Mouse (Mus musculus) adrenal gland, postnatal 14 days (tissue): Measurements from ENCODE around the gene Rps26. TPM values are rescaled to one million over a fixed set of nuclear protein-coding genes. Genes with fewer than 3 reads are reported as not detected.
A peak's percentile ranks its signal among the peaks of the same experiment; 100 is the strongest.

ENCODE experiments used
- DNase-seq: peaks from one replicate; pipeline ENCODE4 v3.0.0; 2021; ENCODE audit warnings: mixed read lengths
- total RNA-seq: library from RNA; stranded (reverse); gene quantifications from 2 replicates; pipeline ENCODE4 v1.2.3, GENCODE M21; 2021

Rps26 gene
- total RNA-seq, 1 experiment from 2014 or later, result 748 TPM

DNA sequence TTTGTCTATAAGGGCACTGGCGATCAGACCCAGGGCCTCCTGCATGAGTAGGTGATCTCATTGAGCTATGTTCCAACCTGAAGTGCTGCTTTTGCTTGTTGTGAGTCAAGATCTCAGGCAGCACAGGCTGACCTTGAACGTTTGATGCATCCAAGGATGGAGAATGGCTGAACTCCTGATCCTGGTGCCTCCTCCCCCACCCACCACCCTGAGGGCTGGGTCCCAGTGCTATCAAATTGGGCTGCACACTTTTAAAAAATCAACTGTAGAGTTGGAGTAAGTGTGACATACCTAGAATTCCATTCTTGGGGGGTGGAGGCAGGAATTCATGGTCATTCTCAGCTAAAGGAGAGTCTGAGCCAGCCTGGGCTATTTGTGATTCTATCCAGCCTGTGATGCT is 20.1 kb downstream of the Rps26 start:
- no peak for DNase-seq

DNA sequence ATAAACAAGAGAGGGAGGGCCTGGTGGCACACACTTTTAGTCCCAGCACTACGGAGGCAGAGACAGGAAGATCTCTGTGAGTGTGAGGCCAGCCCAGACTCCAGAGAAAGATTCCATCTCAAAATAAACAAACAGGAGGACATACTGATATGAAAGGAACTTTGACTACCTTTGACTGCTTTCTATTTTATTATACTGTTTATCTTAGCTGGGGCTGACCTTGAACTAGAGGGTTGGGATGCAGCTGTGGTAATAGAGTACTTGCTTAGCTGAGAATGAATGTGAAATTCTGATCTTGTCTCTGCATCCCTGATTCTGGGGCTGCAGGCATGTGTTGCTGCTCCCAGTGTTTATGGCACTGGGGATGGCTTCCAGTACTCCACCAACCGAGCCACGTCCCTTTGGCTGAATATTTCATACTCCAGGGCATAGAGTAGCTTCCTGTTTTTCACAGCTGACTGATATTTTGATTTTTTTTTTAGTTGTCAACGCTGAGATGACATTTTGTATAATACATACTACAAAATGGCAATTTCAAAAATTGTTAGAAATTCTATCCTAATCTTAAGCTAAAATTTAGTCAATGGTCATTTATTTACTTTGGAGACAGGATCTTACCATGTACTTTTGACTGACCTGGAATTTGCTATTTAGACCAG is 23.9 kb downstream of the Rps26 start:
- DNase-seq, result no peak

DNA sequence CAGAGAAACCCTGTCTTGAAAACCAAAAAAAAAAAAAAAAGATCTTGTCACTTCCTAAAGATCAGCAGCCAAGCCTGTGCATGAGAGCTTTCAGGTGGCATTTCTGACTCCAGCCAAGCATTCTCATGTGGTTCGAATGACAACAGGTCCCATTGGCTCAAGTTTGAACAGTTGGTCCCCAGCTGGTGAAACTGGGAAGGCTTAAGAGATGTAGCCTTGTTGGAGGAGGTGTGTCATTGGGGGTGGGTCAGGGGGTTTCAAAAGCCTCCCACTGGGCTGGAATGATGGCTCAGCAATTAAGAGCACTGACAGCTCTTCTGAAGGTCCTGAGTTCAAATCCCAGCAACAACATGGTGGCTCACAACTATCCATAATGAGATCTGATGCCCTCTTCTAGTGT is 25.0 kb downstream of the Rps26 start:
- no peak for DNase-seq

DNA sequence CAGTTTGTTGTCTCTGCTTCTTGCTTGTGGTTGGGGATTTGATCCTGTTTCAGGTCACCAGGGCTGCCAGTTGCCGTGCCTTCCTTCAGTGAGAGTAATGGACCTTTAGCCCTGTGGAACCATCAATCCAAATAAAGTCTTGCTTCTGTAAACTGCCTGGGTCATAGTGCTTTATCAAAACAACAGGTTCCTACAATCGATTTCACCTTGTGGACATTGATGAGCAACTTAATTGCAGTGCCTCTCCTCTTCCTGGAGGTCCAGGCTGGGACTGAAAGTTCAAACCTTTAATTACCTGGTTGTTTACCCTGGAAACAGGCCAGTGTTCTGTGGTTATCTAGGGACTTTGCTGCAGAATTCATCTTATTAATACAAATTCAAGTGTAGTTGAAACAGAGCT is 28.1 kb downstream of the Rps26 start:
- no peak for DNase-seq

DNA sequence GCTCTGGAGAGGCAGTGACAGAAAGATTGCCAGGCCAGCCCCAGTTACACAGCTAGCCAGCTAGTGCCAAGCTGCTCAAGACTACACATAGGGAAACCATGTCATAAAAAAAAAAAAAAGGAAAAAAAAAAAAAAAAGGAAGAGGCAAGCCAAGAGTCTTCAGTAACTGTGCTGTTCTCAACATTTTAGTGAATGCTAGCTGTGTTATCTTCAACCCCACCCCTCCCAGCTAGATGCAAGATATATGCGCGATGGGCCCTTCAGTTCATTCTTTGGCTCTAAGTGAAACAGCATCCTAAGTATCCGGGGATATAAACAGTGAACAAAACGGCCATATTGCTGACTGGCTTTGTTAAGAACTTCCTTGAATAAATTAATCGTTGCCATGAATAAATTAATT is 33.8 kb downstream of the Rps26 start:
- DNase-seq, result no peak

DNA sequence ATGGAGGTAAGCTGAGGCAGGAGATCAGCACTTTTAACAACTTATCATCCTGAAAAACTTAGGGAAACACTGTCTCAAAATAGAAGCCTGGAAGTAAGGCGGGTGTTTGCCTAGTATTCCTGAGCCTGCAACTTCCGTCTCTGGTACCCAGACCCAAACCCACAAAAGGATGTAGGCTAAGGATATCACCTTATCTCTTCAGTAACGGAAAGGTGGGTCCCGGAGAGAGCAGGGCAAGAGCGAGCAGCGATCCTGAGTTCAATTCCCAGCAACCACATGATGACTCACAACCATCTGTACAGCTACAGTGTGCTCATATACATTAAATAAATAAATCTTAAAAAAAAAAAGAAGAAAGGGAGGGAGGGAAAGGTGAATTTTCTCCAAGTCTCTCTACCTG is 35.1 kb downstream of the Rps26 start:
- no peak for DNase-seq

DNA sequence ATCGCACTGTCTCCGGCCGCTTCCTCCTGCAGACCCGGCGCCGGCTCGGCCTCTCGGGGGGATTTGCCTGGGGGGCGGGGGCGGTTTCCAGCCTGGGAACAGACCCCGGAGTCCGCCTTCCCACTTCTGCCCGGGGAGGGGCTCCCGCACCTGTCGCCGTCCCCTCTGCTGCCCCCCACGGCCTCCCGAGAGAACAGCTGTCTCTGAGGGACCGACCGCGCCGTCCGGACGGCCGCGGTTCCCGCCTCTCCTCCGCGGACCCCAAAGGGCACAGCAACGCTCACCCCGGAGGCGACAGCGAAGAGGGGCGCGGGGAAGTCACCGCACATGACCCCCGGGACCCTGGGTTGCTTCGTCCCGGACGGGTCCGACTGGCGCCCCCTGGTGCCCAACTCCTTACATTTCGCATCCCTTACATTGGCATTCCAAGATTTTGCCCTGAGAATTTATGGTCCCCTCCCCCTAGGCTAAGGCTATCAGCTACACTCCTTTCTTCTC is 36.3 kb downstream of the Rps26 start:
- DNase-seq, result peak; percentile 76

DNA sequence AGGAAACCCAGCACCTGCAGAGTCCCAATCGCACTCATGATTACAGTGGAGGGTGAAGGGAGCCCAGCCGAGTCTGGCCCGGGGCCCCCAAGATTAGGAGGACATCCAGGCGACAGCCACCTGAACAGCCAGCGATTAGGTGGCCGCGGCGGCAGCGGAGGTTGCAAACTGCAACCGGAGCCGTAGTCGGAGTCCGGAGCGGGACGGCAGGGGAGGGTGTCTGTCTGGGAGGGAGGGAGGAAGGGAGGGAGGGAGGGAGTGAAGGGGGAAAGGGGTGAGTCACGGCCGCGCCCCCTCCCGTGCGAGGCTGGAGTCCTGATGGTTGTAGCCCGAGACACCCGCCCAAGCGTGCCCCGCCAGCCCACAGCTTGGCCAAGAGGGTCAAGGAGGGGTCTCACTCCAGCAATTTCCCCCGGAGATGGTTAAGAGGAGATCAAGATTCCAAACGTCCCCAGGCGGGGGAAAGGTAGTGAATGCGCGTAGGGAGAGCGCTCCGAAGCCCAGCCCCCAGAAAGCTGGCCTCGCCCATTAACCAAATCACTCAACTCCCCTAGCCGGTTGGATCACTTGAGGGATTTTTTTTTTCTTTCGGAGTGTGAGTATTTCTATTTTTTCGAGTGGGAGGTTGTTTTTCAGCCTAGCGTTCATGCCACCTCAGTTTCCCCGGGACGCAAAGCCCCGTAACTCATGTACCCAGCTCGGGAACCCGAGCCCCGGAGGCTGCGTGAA is 36.9 kb downstream of the Rps26 start, which contains the start of gene Erbb3:
Gene Erbb3, minus strand, starts transcription at position 189 of the 729 bp plus-strand sequence.
- peak; percentile 73 for DNase-seq

DNA sequence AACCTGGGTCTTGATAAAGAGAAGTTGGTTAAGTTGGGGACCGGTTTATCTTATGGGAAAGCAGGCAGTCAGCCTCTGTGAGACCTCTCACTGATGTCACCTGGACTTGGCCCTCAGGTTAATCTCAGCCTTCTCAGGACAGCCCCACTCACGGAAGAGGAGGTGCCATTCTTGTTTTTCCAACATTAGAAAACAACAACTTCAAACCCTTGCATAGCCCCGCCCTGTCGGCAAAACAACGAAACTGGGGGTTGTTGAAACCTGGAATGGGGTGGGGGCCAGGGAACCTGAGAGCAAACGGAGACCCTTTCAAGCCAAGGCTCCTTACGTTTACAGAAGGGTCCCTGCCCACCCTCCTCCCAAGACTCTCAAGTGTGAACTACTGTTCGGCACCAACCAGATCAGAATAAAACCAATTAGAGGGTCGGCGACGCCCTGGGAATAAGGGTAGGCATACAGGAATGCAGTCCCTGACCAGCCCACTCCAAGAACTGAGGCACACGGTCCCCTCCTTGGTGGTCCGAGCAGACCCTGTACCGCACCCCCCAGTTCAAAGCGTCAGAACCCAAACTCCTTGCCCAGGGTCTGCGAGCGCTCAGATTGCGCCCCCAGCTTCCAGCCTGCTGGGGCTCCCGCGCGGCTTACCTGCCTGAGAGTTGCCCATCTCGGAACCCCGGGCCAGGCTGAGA is 37.6 kb downstream of the Rps26 start:
- no peak for DNase-seq

DNA sequence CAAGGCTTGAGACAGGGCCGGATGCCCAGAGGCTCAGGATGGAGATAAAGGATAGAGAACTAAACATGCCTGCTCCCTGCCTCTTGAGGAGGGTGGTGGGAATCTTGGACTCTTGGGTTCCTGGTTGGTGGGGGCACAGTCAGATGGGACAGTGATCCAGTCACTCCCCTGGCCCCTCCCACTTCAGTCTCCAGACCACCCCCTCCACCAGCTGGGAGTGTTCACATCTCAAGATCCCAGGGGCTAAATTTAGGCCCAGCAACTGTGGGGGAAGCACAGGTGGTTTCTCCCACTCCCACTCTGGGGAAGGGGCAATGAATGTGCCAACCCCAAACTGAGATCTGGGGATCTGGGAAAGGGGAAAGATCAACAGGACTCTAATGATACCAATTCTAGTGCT is 38.4 kb downstream of the Rps26 start:
- no peak for DNase-seq

DNA sequence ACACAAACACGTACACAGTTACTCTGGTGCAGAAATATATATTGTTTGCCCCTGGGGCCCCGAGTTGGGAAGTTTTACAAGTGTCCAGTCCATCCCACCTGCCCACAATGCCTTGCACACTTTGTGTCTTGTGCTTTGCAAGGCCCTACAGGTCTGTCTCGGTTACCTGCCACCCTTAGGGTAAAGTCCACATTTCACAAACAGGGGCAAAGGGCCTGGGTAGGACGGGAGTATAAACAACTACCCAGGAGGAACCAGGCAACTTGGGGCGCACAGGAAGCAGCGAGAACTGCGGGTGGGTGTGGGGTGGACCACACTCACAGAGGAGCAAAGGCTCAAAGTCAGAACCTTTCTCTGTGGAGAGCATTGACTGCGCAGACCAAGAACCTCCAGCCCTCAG is 38.9 kb downstream of the Rps26 start:
- DNase-seq, result no peak

DNA sequence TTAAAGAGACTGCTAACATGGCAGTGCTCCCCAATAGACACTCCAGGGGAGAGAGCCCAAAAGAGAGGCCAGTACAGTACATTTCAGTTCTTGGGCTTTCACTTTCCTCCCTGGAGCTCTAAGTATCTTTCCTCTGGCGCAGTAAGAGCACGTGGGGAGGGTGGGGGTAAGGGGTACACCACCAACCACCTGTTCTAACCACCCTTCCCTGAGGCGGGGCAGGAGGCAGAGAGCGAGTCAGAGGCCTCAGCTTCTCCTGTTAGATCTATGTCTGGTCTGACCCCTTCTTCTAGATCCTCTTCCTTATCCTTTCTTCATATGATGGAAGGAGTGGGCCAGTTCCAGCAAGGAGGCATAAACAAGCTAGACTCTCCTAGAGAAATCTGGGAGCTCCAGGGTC is 39.4 kb downstream of the Rps26 start:
- DNase-seq, result no peak

DNA sequence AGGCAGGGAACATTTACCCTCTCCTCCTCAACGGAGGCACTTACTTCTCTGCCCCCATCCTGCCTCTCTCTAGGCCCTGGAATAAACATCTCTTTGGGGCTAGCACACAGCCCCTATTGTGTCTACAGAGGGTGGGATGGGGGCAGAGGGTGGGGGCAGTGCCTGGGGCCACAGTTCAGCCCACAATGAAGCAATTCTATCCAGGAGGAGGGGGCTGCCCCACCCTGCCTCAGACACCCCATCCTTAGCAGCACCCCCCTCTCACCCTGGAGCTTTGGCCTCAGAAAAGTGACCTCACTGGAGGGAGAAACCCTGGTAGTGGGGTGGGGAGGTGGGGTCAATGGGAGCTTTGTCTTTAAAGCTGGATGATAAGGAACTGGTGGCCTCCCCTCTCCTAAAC is 40.0 kb downstream of the Rps26 start:
- DNase-seq, result no peak

DNA sequence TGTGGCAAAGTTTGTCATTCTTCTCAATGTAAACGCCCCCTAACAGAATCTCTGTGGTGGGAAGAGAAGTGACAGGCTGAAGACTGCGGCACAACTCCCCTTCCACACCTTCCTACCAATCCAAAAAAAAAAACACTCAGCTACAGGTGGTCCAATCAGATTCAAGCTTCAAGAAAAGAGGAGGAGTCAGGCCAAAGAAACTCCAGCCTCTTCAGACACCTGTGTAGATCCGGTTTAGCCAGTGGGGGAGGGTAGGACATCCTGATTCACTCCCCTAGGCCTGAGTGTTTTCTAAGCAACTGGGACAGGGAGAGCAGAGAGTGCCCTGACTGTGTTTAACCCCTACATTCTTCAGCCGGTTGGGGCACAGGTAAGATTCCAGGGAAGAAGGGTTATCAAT is 42.2 kb downstream of the Rps26 start:
- no peak for DNase-seq

DNA sequence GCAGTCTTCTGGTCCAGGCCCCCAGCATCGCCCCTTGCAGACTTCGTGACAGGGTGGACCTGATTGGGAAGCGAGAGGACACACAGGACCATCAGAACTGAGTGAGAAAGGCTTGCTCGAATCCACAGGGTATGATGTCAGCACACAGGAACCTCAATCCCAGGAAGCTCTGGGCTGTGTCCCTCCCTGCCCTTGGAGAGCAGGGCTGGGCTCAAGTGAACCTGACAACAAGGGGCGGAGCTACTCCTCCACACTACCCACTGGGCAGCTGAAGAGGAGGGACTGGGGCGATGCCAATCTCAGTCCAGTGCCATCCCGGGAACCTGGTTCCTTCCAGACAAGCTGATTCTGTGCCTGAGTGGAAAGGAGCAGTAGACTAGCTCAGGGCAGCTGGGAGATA is 42.9 kb downstream of the Rps26 start:
- peak; percentile 83 for DNase-seq

DNA sequence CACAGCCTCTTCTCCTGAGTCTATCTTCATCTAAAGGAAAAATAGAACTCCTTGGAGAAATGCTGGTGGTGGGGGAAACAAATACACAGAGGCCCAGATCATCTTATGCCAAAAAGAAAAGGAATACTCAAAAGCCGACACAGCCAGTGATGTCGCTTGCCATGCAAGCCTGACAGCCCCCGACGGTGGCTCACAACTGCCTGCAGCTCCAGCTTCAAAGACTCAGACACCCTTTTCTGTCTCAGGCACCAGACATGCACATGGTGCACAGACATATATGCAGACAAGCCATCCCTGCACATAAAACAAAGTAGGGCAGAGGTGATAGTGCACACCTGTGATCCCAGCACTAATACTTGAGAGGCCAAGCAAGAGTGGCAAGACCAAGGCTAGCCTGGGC is 46.8 kb downstream of the Rps26 start:
- DNase-seq, result no peak

DNA sequence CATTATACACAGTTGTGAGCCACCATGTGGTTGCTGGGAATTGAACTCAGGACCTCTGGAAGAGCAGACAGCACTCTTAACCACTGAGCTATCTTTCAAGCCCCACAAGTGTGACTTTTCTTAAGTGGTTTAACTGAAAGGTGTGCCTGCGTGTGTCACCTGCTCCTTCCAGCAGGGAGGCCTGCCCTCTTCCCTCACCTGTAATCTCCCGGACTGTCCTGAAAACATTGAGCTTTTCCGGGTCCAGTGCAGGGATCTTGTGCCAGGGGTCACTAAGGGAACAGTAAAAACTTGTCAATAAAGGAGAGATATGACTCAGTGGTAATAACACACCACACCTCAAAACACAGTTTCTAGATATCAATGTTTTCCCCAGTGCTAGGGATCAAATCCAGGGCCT is 47.2 kb downstream of the Rps26 start:
- DNase-seq, result no peak

DNA sequence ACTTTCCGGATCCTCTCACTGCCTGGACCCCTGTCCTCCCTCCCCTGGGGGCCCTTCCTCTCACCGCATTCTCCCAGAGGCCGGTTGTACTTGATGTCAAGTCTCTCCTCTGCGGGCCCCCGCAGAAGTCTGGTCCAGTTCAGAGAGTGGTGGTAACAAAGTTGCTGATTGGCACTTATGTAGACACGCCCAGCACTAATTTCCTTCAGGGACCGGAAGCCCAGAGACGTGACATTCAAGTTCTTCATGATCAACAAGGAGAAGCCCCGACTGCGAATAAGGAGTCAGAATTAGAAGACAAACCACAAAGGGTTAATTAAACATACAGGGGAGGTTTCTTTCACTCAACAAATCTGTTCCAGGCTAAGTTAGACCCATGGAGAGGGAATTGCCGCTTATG is 48.2 kb downstream of the Rps26 start:
- no peak for DNase-seq

DNA sequence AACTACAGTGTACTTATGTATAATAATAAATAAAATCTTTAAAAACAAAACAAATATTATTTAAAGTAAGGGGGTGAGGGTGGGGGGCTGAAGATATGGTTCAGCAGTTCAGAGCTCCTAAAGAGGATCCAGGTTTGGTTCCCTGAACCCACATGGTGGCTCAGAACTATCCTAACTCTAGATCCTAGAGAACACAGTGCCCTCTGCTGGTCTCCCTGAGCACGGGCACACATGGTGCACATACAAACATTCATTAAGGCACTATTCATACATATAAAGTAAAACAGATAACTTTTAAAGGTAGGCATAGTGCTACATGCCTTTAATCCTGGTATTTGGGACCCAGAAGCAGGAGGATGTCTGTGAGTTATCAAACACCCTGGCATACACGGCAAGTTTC is 51.5 kb downstream of the Rps26 start:
- DNase-seq, result no peak
